Mouse (Mus musculus) forebrain, embryonic 14.5 days (tissue): Measurements from ENCODE around the gene Fbxo3. TPM values are rescaled to one million over a fixed set of nuclear protein-coding genes. Genes with fewer than 3 reads are reported as not detected.
"Not testable (repeated sequence)": the region's sequence is repeated elsewhere in the genome, so short reads cannot be mapped to it uniquely, and the experiment has no call there.

Source experiments
- ATAC-seq: fragments of 200-750 bp; cut with Nextera tagmentation; 2 replicates; pipeline ENCODE4 v1.8.0; 2017; ENCODE audit warnings: mild to moderate bottlenecking, moderate library complexity
- DNase-seq: peaks from one replicate; pipeline ENCODE4 v3.0.0-alpha.2; 2015; ENCODE audit warnings: low spot score
- H3K27ac ChIP-seq: fragments of 300-500 bp; sonication (generic); 2 replicates; pipeline ENCODE4 v1.5.1; 2014; ENCODE audit warnings: low read depth, mild to moderate bottlenecking, control low read depth, low read length, moderate library complexity
- H3K27me3 ChIP-seq: fragments of 300-500 bp; sonication (generic); replicated peaks from 2 replicates; pipeline ENCODE4 v1.6.1; 2014; ENCODE audit warnings: low read length, control low read depth, mixed read lengths; ENCODE audit not compliant: control insufficient read depth, insufficient read depth
- H3K36me3 ChIP-seq: fragments of 300-500 bp; sonication (generic); 2 replicates; pipeline ENCODE4 v1.6.1; 2014; ENCODE audit warnings: low read length, control low read depth; ENCODE audit not compliant: control insufficient read depth, insufficient read depth
- H3K4me1 ChIP-seq: fragments of 300-500 bp; sonication (generic); 2 replicates; pipeline ENCODE4 v1.6.1; 2014; ENCODE audit warnings: antibody characterized with exemption, low read length, control low read depth; ENCODE audit not compliant: control insufficient read depth, insufficient read depth
- H3K4me2 ChIP-seq: fragments of 300-500 bp; sonication (generic); 2 replicates; pipeline ENCODE4 v1.6.1; 2014; ENCODE audit warnings: mild to moderate bottlenecking, control low read depth, low read length
- H3K4me3 ChIP-seq: fragments of 300-500 bp; sonication (generic); 2 replicates; pipeline ENCODE4 v1.5.1; 2014; ENCODE audit warnings: low read depth, low read length, control low read depth
- H3K9ac ChIP-seq: fragments of 300-500 bp; sonication (generic); 2 replicates; pipeline ENCODE4 v1.6.1; 2014; ENCODE audit warnings: mild to moderate bottlenecking, low read length, control low read depth, moderate library complexity
- H3K9me3 ChIP-seq: fragments of 300-500 bp; sonication (generic); replicated peaks from 2 replicates; pipeline ENCODE4 v1.6.1; 2016; ENCODE audit warnings: low read length, control low read depth, mixed read lengths; ENCODE audit not compliant: control insufficient read depth
- WGBS: fragments of 180-500 bp; shearing (Covaris S2); extraction: QIAGEN DNeasy Blood & Tissue Kit; methylation state at CpG from one replicate; pipeline ENCODE4 v1.1.7; 2014; 5-methylcytosine and 5-hydroxymethylcytosine counted together
- polyA plus RNA-seq: library from polyadenylated mRNA; unstranded; fragments of >200 nt; fragmentation: Nextera tagmentation; extraction: Ambion mirVana; gene quantifications from 2 replicates; pipeline ENCODE4 v1.2.1, GENCODE M21; 2014

Gene Fbxo3
- polyA plus RNA-seq, 1 experiment from 2014 or later, result 56.5 TPM

- H3K36me3 ChIP-seq, result no peaks in the 10 kb centered on the region
- no peak overlapping the region for H3K4me2 ChIP-seq
- H3K27me3 ChIP-seq, result no peaks in the 10 kb centered on the region
- ATAC-seq (no peak), DNase-seq (no peak)
- no peak overlapping the region for H3K27ac ChIP-seq
- no peaks in the 10 kb centered on the region for H3K4me1 ChIP-seq
- no peak overlapping the region for H3K4me3 ChIP-seq
- H3K9me3 ChIP-seq, result no peaks in the 10 kb centered on the region
- no peak overlapping the region for H3K9ac ChIP-seq
- WGBS, result 89% methylated on average over 4 of the region's 4 CpGs
Observed at GRCm38 (mm10) chr2:104110031-104110430, 82.5 kb downstream of the Fbxo3 start.

- not testable (repeated sequence) for H3K4me3 ChIP-seq, ATAC-seq, H3K4me1 ChIP-seq, H3K9me3 ChIP-seq, H3K4me2 ChIP-seq, H3K27me3 ChIP-seq, H3K27ac ChIP-seq, DNase-seq, H3K9ac ChIP-seq, H3K36me3 ChIP-seq
- WGBS, result no CpG with 5 or more reads among the region's 1 CpGs
Observed at GRCm38 (mm10) chr2:104111170-104111797, 83.8 kb downstream of the Fbxo3 start.

Other genes with a start within 250 kb of the Fbxo3 start
- gene Caprin1, start 230.1 kb upstream of the Fbxo3 start, polyA plus RNA-seq, result 434 and 479 TPM in 2 replicates
- 30.2 TPM in 2 replicates for gene Lmo2, start 69.7 kb upstream of the Fbxo3 start, polyA plus RNA-seq
- 0.67 and 1.8 TPM in 2 replicates for gene 4931422A03Rik, start 640 bp downstream of the Fbxo3 start, polyA plus RNA-seq
- not detected in 2 replicates for gene Gm10912, start 38.1 kb downstream of the Fbxo3 start, polyA plus RNA-seq
- not detected in 2 replicates for gene Gm10799, start 40.8 kb downstream of the Fbxo3 start, polyA plus RNA-seq
- 1.0 and 1.3 TPM in 2 replicates for gene Cd59b, start 42.1 kb downstream of the Fbxo3 start, polyA plus RNA-seq
- gene Cd59a, start 68.1 kb downstream of the Fbxo3 start, polyA plus RNA-seq, result 5.7 and 7.3 TPM in 2 replicates
- gene A930018P22Rik, start 95.0 kb downstream of the Fbxo3 start, polyA plus RNA-seq, result not detected in 2 replicates